Mouse (Mus musculus): ENCODE measurements around the gene Enpp7. TPM values are rescaled to one million over a fixed set of nuclear protein-coding genes. Genes with fewer than 3 reads are reported as not detected.

The Enpp7 gene
- total and polyA plus RNA-seq, 2 experiments = not detected

DNA sequence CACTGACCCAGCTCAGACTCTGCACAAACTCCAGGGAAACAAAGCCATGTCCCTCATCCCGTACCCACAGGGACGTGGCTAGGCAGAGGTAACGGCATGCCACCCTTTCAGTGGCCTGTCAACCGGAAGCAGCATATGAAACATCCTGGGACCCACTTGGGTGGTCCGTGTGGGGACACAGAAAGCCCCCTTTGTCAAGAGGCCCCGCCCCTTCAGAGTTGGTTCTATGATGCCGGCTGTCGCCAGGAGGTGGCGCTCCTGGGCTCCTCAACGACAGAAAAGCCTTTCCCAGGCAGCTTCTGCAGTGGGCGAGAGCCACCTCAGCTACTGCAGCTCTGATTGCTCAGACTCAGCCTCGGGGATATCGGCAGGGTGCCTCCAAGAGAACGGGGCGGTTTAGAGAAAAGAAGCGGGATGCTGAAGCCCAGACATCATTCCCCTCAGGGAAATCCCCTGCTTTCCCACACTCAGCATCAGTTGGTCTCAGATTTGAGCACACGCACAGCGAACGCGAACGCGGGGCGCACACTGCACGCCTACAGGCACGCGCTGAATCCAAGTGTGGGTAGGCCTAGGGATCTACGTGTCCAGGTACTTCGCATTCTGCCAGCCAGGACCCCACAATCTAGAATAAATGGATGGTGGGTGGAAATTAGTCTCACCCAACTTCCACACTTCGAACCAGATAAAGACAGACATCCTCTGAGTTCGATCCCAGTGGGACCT lies 10.7 kb downstream of the Enpp7 start:
- Histone ChIP-seq H3K27ac (replicated peaks; ENCODE audit: insufficient read depth, low read depth, low read length) (no peak overlapping the region), H3K36me3 (ENCODE audit: control insufficient read depth, insufficient read depth, low read length) (no peaks in the 10 kb centered on the region), H3K4me3 (ENCODE audit: insufficient read depth, low read depth, low read length) (no peak overlapping the region), H3K27me3 (ENCODE audit: control insufficient read depth, insufficient read depth, low read length) (peaks cover 8% of the 10 kb centered on the region), H3K9ac (ENCODE audit: low read depth, low read length) (no peak overlapping the region), H3K79me2 (ENCODE audit: control insufficient read depth, insufficient read depth, low read length) (no peaks in the 10 kb centered on the region), H3K4me1 (ENCODE audit: control insufficient read depth, insufficient read depth, low read length) (no peaks in the 10 kb centered on the region)
- WGBS = 16% methylated on average over 30 of the region's 30 CpGs
- TF ChIP-seq POLR2A (IDR thresholded peaks at IDR 0.05; ENCODE audit: extremely low read depth, insufficient read depth, low read length) = no peak
- TF ChIP-seq CTCF (IDR thresholded peaks at IDR 0.05; ENCODE audit: low read depth, low read length) = peak; percentile 89
- no peak for DNase-seq (ENCODE audit: extremely low read depth, low read depth, low spot score)

DNA sequence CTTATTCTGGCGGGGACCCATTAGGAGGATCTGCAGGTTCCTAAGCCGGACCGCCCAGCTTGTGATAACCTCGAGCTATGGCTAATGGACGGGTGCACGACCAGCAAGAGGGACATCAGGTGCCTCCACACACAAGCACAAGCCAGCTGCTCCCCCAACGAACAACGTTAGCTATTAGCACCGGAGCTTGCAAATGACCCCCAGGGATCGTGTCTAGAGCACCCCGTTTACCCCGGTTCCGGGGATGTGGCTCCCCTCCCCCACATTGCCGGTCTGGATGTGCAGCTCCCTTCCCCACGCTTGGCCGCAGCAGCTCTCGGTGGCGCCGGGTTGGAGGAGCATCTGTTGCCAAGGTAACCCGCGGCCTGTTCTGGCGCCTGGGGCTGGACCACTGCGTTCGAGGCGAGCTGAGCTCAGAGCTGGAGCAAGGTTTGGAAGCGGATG lies 11.4 kb downstream of the Enpp7 start:
- no peaks in the 10 kb centered on the region for H3K36me3 ChIP-seq (ENCODE audit: control insufficient read depth, insufficient read depth, low read length)
- H3K4me3 ChIP-seq (ENCODE audit: insufficient read depth, low read depth, low read length) = no peak overlapping the region
- H3K9ac ChIP-seq (ENCODE audit: low read depth, low read length) = no peak overlapping the region
- 13% methylated on average over 26 of the region's 26 CpGs for WGBS
- H3K27ac ChIP-seq (replicated peaks; ENCODE audit: insufficient read depth, low read depth, low read length) = no peak overlapping the region
- no peak for TF ChIP-seq POLR2A (IDR thresholded peaks at IDR 0.05; ENCODE audit: extremely low read depth, insufficient read depth, low read length)
- no peak for TF ChIP-seq CTCF (IDR thresholded peaks at IDR 0.05; ENCODE audit: low read depth, low read length)
- H3K79me2 ChIP-seq (ENCODE audit: control insufficient read depth, insufficient read depth, low read length) = no peaks in the 10 kb centered on the region
- no peak for DNase-seq (ENCODE audit: extremely low read depth, low read depth, low spot score)
- H3K4me1 ChIP-seq (ENCODE audit: control insufficient read depth, insufficient read depth, low read length) = no peaks in the 10 kb centered on the region
- peaks cover 8% of the 10 kb centered on the region for H3K27me3 ChIP-seq (ENCODE audit: control insufficient read depth, insufficient read depth, low read length)

DNA sequence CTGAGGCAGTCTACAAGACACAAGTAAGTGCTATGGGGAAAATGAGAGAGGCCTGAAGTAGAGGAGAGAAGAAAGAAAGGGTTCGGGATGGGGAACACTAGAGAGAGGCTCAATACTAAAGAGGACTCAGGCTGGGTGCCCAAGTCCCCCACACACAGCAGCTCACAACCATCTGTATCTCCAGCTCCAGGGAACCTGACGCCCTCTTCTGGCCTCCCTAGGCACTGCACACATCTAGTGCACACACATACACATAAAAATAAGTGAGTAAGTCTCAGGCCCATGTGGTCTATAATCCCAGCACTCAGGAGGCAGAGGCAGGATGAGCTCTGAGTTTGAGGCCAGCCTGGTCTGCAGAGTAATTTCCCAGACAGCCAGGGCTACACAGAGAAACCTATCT lies 12.9 kb downstream of the Enpp7 start:
- peaks cover 8% of the 10 kb centered on the region for H3K27me3 ChIP-seq (ENCODE audit: control insufficient read depth, insufficient read depth, low read length)
- DNase-seq (ENCODE audit: extremely low read depth, low read depth, low spot score) = no peak
- no peak overlapping the region for H3K9ac ChIP-seq (ENCODE audit: low read depth, low read length)
- no peak overlapping the region for H3K27ac ChIP-seq (replicated peaks; ENCODE audit: insufficient read depth, low read depth, low read length)
- H3K4me3 ChIP-seq (ENCODE audit: insufficient read depth, low read depth, low read length) = no peak overlapping the region
- no peaks in the 10 kb centered on the region for H3K79me2 ChIP-seq (ENCODE audit: control insufficient read depth, insufficient read depth, low read length)
- H3K36me3 ChIP-seq (ENCODE audit: control insufficient read depth, insufficient read depth, low read length) = no peaks in the 10 kb centered on the region
- TF ChIP-seq CTCF (IDR thresholded peaks at IDR 0.05; ENCODE audit: low read depth, low read length) = no peak
- no peak for TF ChIP-seq POLR2A (IDR thresholded peaks at IDR 0.05; ENCODE audit: extremely low read depth, insufficient read depth, low read length)
- 77% methylated on average over 2 of the region's 2 CpGs for WGBS
- H3K4me1 ChIP-seq (ENCODE audit: control insufficient read depth, insufficient read depth, low read length) = no peaks in the 10 kb centered on the region

DNA sequence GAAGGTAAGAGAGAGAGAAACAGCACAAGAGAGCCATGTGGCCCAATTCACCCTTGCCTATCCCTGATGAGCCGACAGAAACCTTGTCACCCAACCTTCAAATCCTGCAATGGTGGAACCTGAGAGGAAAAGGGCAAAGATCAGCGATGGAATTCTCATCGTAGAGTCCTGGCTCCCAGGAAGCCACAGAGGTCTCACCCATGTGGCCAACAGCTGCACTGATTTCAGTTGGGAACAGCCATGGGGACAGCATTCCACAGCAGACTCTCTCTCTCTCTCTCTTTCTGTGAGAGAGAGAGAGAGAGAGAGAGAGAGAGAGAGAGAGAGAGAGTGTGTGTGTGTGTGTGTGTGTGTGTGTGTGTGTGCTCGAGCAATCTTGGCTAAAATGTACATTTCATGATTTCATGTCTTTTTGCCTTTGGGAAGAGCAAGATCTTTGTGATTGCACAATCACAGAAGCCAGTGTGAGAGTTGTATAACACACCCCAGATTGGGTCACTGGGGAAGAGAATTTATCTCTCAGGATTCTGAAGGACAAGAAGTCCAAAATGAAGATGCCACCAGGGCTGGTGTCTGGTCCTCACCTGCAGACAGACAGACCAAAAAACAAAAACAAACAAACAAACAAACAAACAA lies 13.6 kb downstream of the Enpp7 start:
- 40% methylated on average over 4 of the region's 4 CpGs for WGBS
- TF ChIP-seq CTCF (IDR thresholded peaks at IDR 0.05; ENCODE audit: low read depth, low read length) = no peak
- no peak for TF ChIP-seq POLR2A (IDR thresholded peaks at IDR 0.05; ENCODE audit: extremely low read depth, insufficient read depth, low read length)
- no peaks in the 10 kb centered on the region for H3K36me3 ChIP-seq (ENCODE audit: control insufficient read depth, insufficient read depth, low read length)
- DNase-seq (ENCODE audit: extremely low read depth, low read depth, low spot score) = no peak
- no peak overlapping the region for H3K9ac ChIP-seq (ENCODE audit: low read depth, low read length)
- H3K4me1 ChIP-seq (ENCODE audit: control insufficient read depth, insufficient read depth, low read length) = no peaks in the 10 kb centered on the region
- H3K79me2 ChIP-seq (ENCODE audit: control insufficient read depth, insufficient read depth, low read length) = no peaks in the 10 kb centered on the region
- no peak overlapping the region for H3K27ac ChIP-seq (replicated peaks; ENCODE audit: insufficient read depth, low read depth, low read length)
- H3K27me3 ChIP-seq (ENCODE audit: control insufficient read depth, insufficient read depth, low read length) = peaks cover 8% of the 10 kb centered on the region
- H3K4me3 ChIP-seq (ENCODE audit: insufficient read depth, low read depth, low read length) = no peak overlapping the region

DNA sequence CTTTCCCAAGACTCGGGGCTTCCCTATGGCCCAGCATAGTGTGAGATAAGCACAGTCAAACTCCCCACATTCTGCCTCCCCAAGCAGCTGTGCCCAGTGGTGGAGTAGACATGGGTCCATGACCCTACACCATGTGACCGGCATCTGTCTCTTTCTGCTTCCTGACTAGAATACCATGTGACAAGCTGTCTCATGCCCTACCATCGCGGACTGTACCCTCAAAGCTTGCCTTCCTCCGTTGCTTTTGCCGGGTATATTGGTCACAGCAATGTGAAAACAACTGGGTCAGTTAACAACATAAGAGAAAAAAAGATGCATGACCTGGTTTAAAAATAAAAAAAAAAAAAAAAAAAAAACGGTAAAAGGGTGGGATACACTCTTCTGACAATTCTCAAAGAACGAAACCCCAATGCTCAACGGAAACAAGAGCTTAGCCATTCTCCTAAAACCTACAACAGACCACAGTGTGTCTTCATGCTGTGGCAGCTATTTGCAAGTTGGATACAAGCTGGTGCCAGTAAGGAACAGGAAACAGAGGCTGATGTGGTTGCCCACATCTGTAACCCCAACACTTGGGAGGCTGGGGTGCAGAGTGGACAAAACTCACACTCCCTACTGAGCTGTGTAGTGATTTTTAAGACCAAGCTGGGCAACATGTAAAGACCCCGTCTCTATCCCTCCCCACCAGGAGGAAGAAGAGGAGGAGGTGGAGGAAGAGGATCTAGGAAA lies 17.7 kb downstream of the Enpp7 start:
- Histone ChIP-seq H3K9ac (ENCODE audit: low read depth, low read length) (no peak overlapping the region), H3K4me3 (ENCODE audit: insufficient read depth, low read depth, low read length) (no peak overlapping the region), H3K36me3 (ENCODE audit: control insufficient read depth, insufficient read depth, low read length) (no peaks in the 10 kb centered on the region), H3K27ac (replicated peaks; ENCODE audit: insufficient read depth, low read depth, low read length) (no peak overlapping the region), H3K27me3 (ENCODE audit: control insufficient read depth, insufficient read depth, low read length) (no peaks in the 10 kb centered on the region), H3K4me1 (ENCODE audit: control insufficient read depth, insufficient read depth, low read length) (no peaks in the 10 kb centered on the region), H3K79me2 (ENCODE audit: control insufficient read depth, insufficient read depth, low read length) (no peaks in the 10 kb centered on the region)
- DNase-seq (ENCODE audit: extremely low read depth, low read depth, low spot score) = no peak
- 79% methylated on average over 10 of the region's 10 CpGs for WGBS
- TF ChIP-seq POLR2A (IDR thresholded peaks at IDR 0.05; ENCODE audit: extremely low read depth, insufficient read depth, low read length) (no peak), CTCF (IDR thresholded peaks at IDR 0.05; ENCODE audit: low read depth, low read length) (no peak)

All from liver, adult 2 months (tissue).